Mouse (Mus musculus) CD8-positive naive resting alpha-beta T cell, adult 2 months (primary cell): ENCODE measurements around the gene Shh.

ENCODE experiments used
- DNase-seq, 2 experiments: peaks; one replicate each; pipeline ENCODE4 v3.0.0; 2022; ENCODE audit warnings: low read depth in 2 of 2, low spot score in 2 of 2

The Shh gene

GRCm38 (mm10) chr5:28466760-28467306 is at the start of gene Shh:
Gene Shh, minus strand, starts transcription at chr5:28467256.
- no peak for DNase-seq

- DNase-seq = no peak
These were observed 33.9 kb upstream of the Shh start for GRCm38 (mm10) chr5:28500792-28501439.

GRCm38 (mm10) chr5:28498846-28499245 is 31.8 kb upstream of the Shh start:
- no peak for DNase-seq

- no peak for DNase-seq
These were observed 28.9 kb upstream of the Shh start for GRCm38 (mm10) chr5:28495712-28496650.

- DNase-seq = no peak
These were observed 26.5 kb upstream of the Shh start for GRCm38 (mm10) chr5:28493550-28493949.

- DNase-seq = no peak
These were observed 15.9 kb upstream of the Shh start for GRCm38 (mm10) chr5:28482991-28483390.

GRCm38 (mm10) chr5:28481730-28482129 is 14.7 kb upstream of the Shh start:
- no peak for DNase-seq

- DNase-seq = no peak
These were observed 9.6 kb upstream of the Shh start for GRCm38 (mm10) chr5:28476389-28477379.

GRCm38 (mm10) chr5:28473556-28473955 is 6.5 kb upstream of the Shh start:
- no peak for DNase-seq

- DNase-seq = no peak
These were observed 2.6 kb upstream of the Shh start for GRCm38 (mm10) chr5:28469525-28470202.

GRCm38 (mm10) chr5:28466351-28466750 is 705 bp downstream of the Shh start:
- no peak for DNase-seq

GRCm38 (mm10) chr5:28465526-28465925 is 1.5 kb downstream of the Shh start:
- no peak for DNase-seq

GRCm38 (mm10) chr5:28465099-28465406 is 2.0 kb downstream of the Shh start:
- DNase-seq = no peak

GRCm38 (mm10) chr5:28464361-28465098 is 2.5 kb downstream of the Shh start:
- DNase-seq = no peak

- DNase-seq = no peak
These were observed 3.4 kb downstream of the Shh start for GRCm38 (mm10) chr5:28463656-28464055.

- no peak for DNase-seq
These were observed 4.1 kb downstream of the Shh start for GRCm38 (mm10) chr5:28462741-28463590.

- no peak for DNase-seq
These were observed 5.7 kb downstream of the Shh start for GRCm38 (mm10) chr5:28461376-28461775.

GRCm38 (mm10) chr5:28460556-28461350 is 6.3 kb downstream of the Shh start:
- no peak for DNase-seq
